Mouse (Mus musculus) forebrain, embryonic 14.5 days (tissue): Measurements from ENCODE around the gene Irf2bp2. TPM values are rescaled to one million over a fixed set of nuclear protein-coding genes. Genes with fewer than 3 reads are reported as not detected.
A peak's percentile ranks its signal among the peaks of the same experiment; 100 is the strongest.

Experiments used
- ATAC-seq: fragments of 200-750 bp; cut with Nextera tagmentation; 2 replicates; pipeline ENCODE4 v1.8.0; 2017; ENCODE audit warnings: mild to moderate bottlenecking, moderate library complexity
- DNase-seq: peaks from one replicate; pipeline ENCODE4 v3.0.0-alpha.2; 2015; ENCODE audit warnings: low spot score
- H3K27ac ChIP-seq: fragments of 300-500 bp; sonication (generic); 2 replicates; pipeline ENCODE4 v1.5.1; 2014; ENCODE audit warnings: low read depth, mild to moderate bottlenecking, control low read depth, low read length, moderate library complexity
- H3K27me3 ChIP-seq: fragments of 300-500 bp; sonication (generic); replicated peaks from 2 replicates; pipeline ENCODE4 v1.6.1; 2014; ENCODE audit warnings: low read length, control low read depth, mixed read lengths; ENCODE audit not compliant: control insufficient read depth, insufficient read depth
- H3K36me3 ChIP-seq: fragments of 300-500 bp; sonication (generic); 2 replicates; pipeline ENCODE4 v1.6.1; 2014; ENCODE audit warnings: low read length, control low read depth; ENCODE audit not compliant: control insufficient read depth, insufficient read depth
- H3K4me1 ChIP-seq: fragments of 300-500 bp; sonication (generic); 2 replicates; pipeline ENCODE4 v1.6.1; 2014; ENCODE audit warnings: antibody characterized with exemption, low read length, control low read depth; ENCODE audit not compliant: control insufficient read depth, insufficient read depth
- H3K4me2 ChIP-seq: fragments of 300-500 bp; sonication (generic); 2 replicates; pipeline ENCODE4 v1.6.1; 2014; ENCODE audit warnings: mild to moderate bottlenecking, control low read depth, low read length
- H3K4me3 ChIP-seq: fragments of 300-500 bp; sonication (generic); 2 replicates; pipeline ENCODE4 v1.5.1; 2014; ENCODE audit warnings: low read depth, low read length, control low read depth
- H3K9ac ChIP-seq: fragments of 300-500 bp; sonication (generic); 2 replicates; pipeline ENCODE4 v1.6.1; 2014; ENCODE audit warnings: mild to moderate bottlenecking, low read length, control low read depth, moderate library complexity
- H3K9me3 ChIP-seq: fragments of 300-500 bp; sonication (generic); replicated peaks from 2 replicates; pipeline ENCODE4 v1.6.1; 2016; ENCODE audit warnings: low read length, control low read depth, mixed read lengths; ENCODE audit not compliant: control insufficient read depth
- WGBS: fragments of 180-500 bp; shearing (Covaris S2); extraction: QIAGEN DNeasy Blood & Tissue Kit; methylation state at CpG from one replicate; pipeline ENCODE4 v1.1.7; 2014; 5-methylcytosine and 5-hydroxymethylcytosine counted together
- polyA plus RNA-seq: library from polyadenylated mRNA; unstranded; fragments of >200 nt; fragmentation: Nextera tagmentation; extraction: Ambion mirVana; gene quantifications from 2 replicates; pipeline ENCODE4 v1.2.1, GENCODE M21; 2014

The Irf2bp2 gene
- polyA plus RNA-seq, 1 experiment from 2014 or later = 8.3 TPM

DNA sequence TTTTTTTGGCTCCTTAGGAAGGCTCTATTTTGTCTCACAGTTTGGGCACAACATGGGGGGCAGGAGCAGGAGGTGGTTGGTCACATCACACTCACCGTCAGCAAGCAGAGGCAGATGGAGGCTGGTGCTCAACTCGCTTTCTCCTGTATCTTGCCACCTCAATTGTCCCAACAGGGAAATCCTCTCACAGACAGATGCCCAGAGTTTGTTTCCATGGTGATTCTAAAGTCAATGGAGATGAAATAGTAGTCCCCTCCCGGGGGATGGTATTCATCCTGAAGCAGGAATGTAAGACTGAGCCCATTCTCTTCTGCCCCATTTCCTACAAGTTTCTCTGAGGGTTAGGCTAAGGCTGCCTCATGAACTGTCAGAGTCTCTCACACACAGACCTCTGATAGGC, 23.7 kb downstream of the Irf2bp2 start:
- H3K9me3 ChIP-seq = no peaks in the 10 kb centered on the region
- no peaks in the 10 kb centered on the region for H3K27me3 ChIP-seq
- no peak overlapping the region for H3K4me2 ChIP-seq
- H3K36me3 ChIP-seq = no peaks in the 10 kb centered on the region
- ATAC-seq (no peak), DNase-seq (peak; percentile 47)
- no peak overlapping the region for H3K4me3 ChIP-seq
- no peak overlapping the region for H3K9ac ChIP-seq
- H3K27ac ChIP-seq = no peak overlapping the region
- peaks cover 21% of the 10 kb centered on the region; the same call in 1 of the 2 replicates for H3K4me1 ChIP-seq
- 25% methylated on average over 3 of the region's 3 CpGs for WGBS

DNA sequence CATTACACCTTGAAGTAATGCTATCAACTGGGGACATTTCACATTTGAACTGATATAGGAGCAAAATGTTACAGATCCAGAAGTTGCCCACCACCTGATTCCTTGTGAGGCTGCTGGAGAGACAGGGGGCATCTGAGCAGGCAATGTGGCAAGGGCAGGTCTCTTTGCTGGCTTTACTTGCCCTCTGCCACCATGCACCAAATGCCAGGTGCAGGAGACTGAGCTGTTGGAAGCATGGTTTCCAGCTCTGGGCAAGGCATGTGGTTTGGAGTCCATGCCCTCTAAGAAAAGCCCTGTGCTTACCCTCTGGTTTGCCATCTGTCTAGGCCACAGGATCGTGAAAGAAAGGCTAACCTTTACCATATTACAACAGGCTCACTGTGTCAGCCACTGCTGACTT, 24.1 kb downstream of the Irf2bp2 start:
- no peak for ATAC-seq
- Histone ChIP-seq H3K27me3 (no peaks in the 10 kb centered on the region), H3K36me3 (no peaks in the 10 kb centered on the region), H3K9ac (no peak overlapping the region), H3K4me2 (no peak overlapping the region), H3K27ac (no peak overlapping the region), H3K4me3 (no peak overlapping the region), H3K4me1 (peaks cover 21% of the 10 kb centered on the region; the same call in 1 of the 2 replicates), H3K9me3 (no peaks in the 10 kb centered on the region)
- no peak for DNase-seq
- 43% methylated on average over 1 of the region's 1 CpGs for WGBS

DNA sequence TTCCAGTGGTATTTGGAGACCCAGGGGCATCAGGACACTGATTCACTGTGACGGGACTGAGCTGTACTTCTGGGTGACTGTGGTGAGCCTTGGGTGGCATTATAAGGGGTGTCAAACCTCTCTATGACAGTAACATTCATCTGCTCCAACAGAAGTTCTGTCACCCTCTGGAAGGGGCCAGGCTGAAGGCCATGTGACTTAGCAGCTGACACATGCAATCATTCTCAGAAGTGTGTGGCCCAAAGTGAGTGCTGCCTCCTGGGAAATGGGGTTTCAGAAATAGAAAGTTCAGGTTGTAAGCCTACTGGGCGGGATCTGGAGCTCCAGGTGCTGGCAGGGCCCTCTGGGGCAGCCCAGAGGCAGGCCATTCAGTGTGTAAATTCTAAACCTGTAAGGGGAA, 26.1 kb downstream of the Irf2bp2 start:
- Histone ChIP-seq H3K27ac (no peak overlapping the region), H3K4me1 (peaks cover 21% of the 10 kb centered on the region; the same call in 1 of the 2 replicates), H3K36me3 (no peaks in the 10 kb centered on the region), H3K27me3 (no peaks in the 10 kb centered on the region), H3K4me2 (no peak overlapping the region), H3K9ac (no peak overlapping the region), H3K9me3 (no peaks in the 10 kb centered on the region), H3K4me3 (no peak overlapping the region)
- WGBS = 67% methylated on average over 2 of the region's 2 CpGs
- DNase-seq = no peak
- ATAC-seq = no peak

DNA sequence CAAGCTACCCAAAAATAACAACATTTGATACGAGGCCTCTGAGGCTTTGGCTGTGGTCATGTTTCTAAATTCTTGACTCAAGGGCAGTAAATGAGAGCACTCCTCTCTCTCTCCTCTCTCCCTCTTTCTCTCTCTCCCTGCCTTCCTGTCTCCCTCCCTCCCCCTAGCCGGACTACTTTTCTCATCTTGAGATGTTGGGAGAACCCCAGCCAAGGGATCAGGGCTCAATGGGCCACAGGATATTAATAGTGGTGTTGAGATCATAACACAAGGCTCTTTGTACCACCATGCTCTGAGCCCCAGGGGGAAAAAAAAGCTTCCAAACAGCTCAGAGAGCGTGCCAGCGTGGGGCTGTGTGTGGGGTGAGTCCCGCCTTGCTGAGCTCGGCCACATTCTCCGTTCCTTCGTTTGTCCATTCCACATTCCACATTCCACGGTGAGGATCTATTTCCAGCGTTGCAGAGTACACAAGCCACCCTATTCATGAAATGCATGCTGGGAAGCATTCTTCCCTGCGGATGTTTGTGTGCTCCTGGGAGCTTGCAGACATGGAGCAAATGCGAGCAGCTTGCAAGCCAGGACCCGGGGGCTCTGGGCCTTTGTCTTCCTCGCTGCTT, 27.2 kb downstream of the Irf2bp2 start:
- peak; percentile 79 for ATAC-seq
- Histone ChIP-seq H3K4me1 (peaks cover 21% of the 10 kb centered on the region; the same call in 1 of the 2 replicates), H3K36me3 (no peaks in the 10 kb centered on the region), H3K4me2 (peak overlapping the region; percentile 23), H3K27me3 (no peaks in the 10 kb centered on the region), H3K4me3 (no peak overlapping the region), H3K9ac (peak overlapping the region; percentile 22; the same call in 1 of the 2 replicates), H3K9me3 (no peaks in the 10 kb centered on the region), H3K27ac (peak overlapping the region; percentile 79)
- peak; percentile 86 for DNase-seq
- 6% methylated on average over 14 of the region's 14 CpGs for WGBS

DNA sequence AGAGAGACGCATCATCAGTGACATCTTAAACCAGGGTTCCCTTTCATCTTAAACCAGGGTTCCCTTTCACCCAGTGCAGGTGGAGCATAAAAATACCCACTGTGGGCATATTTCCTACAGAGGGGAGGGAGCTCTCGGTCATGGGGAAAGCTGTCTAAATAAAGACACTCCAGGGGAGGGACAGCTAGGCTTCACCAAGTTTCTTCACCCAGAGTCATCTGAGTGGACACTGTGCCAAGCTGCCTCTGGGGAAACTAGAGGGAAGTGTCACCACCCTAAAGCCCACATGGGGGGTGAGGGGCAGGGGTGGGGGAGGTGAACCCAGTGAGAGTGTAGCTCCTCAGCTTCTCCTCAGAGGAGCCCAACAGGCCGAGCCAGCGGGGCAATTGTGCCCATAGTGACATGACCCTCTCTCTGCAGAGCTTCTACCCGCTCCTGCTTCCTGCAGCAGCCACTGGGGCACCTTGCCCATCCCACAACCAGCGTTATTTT, 27.8 kb downstream of the Irf2bp2 start:
- Histone ChIP-seq H3K27me3 (no peaks in the 10 kb centered on the region), H3K9me3 (no peaks in the 10 kb centered on the region), H3K36me3 (no peaks in the 10 kb centered on the region), H3K4me1 (peaks cover 21% of the 10 kb centered on the region; the same call in 1 of the 2 replicates), H3K4me3 (no peak overlapping the region), H3K4me2 (no peak overlapping the region), H3K9ac (no peak overlapping the region), H3K27ac (peak overlapping the region; percentile 79)
- ATAC-seq (peak; percentile 27), DNase-seq (no peak)
- WGBS = 58% methylated on average over 6 of the region's 6 CpGs

DNA sequence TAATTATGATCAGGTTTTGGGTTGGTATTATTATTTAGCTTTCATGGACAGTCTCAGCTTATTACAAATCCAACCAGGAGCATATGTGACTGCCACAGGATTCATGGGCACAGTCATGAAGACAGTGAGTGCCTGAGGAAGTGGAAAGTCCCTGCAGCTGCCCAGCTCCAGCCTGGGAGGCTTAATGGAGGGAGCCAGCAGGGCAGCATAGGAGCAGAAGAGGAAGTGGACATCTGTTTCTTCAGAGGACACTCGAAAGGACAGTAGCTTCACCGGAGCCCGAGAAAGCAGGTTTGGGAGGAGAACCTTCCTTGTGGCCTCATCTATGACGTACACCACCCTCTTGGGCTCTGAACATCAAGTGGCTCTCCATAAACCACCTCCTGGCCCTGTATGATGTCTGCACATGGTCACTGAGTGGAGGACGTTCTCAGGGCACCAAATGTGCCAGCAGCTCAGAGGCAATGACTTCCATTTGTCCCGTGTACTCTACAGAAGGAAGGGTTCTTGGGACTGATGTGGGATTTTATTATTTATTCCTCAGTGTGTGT, 28.5 kb downstream of the Irf2bp2 start:
- DNase-seq (no peak), ATAC-seq (no peak)
- no peak overlapping the region for H3K4me2 ChIP-seq
- H3K4me1 ChIP-seq = peaks cover 21% of the 10 kb centered on the region; the same call in 1 of the 2 replicates
- 89% methylated on average over 6 of the region's 6 CpGs for WGBS
- no peak overlapping the region for H3K27ac ChIP-seq
- H3K27me3 ChIP-seq = no peaks in the 10 kb centered on the region
- H3K36me3 ChIP-seq = no peaks in the 10 kb centered on the region
- H3K9ac ChIP-seq = no peak overlapping the region
- no peaks in the 10 kb centered on the region for H3K9me3 ChIP-seq
- H3K4me3 ChIP-seq = no peak overlapping the region

DNA sequence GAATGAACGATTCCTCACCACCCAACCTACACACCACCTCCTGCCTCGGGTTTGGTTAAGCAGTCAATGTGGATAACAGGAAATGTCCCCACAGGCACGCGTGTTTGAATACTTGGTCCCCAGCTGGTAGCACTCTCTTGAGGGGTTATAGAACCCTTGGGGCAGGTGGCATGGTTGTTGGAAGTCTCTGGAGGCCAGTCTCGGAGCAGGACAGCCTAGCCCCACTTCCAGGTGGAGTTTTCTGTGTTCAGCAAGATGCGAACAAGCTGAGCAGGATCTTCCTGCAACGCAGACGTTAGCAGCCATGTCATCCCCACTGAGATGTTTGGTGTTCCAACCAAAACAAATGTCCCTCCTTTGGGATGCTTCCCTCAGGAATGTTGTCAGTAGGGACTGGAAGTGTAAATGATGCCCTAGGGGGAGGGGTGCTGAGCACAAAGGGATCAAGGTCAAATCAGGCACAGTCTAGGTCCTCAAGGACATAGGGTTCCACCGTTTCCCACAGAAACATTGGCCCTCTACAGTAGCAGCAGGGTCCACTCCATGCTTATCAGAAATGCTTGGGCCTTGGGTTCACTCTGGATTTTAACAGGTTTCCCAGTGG, 29.1 kb downstream of the Irf2bp2 start:
- Histone ChIP-seq H3K9me3 (no peaks in the 10 kb centered on the region), H3K27me3 (no peaks in the 10 kb centered on the region), H3K4me2 (no peak overlapping the region), H3K4me1 (peaks cover 20% of the 10 kb centered on the region; the same call in 1 of the 2 replicates), H3K36me3 (no peaks in the 10 kb centered on the region), H3K4me3 (no peak overlapping the region), H3K9ac (no peak overlapping the region), H3K27ac (no peak overlapping the region)
- DNase-seq (no peak), ATAC-seq (no peak)
- WGBS = 82% methylated on average over 9 of the region's 9 CpGs

DNA sequence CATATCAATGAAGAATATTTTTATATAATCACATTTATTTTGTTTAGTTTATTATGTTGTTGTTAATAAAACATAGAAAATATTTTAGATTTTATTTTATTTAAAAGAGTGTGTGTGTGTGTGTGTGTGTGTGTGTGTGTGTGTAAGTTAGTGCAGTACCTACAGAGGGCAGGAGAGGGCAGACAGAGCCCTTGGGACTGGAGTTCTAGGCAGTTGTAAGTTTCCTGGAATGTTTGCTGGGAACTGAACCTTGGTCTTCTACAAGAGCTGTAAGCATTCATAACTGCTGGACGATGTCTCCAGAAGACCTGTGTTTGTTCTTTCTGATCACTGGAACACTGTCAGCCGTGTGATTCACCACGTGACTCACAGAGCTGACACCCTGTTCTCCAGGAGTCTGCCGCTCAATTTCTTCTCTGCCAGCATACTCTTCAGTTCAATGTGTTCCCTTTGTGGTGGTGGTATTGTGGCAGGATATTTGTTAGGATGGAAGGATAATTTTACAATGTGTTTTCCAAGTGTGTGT, 32.4 kb downstream of the Irf2bp2 start:
- H3K4me1 ChIP-seq = peaks cover 4% of the 10 kb centered on the region; the same call in 1 of the 2 replicates
- no peaks in the 10 kb centered on the region for H3K36me3 ChIP-seq
- H3K9ac ChIP-seq = no peak overlapping the region
- H3K27ac ChIP-seq = no peak overlapping the region
- no peak overlapping the region for H3K4me2 ChIP-seq
- no peak overlapping the region for H3K4me3 ChIP-seq
- DNase-seq = no peak
- no peaks in the 10 kb centered on the region for H3K9me3 ChIP-seq
- ATAC-seq = no peak
- H3K27me3 ChIP-seq = no peaks in the 10 kb centered on the region
- 90% methylated on average over 4 of the region's 4 CpGs for WGBS
